In the genomic region with DNA sequence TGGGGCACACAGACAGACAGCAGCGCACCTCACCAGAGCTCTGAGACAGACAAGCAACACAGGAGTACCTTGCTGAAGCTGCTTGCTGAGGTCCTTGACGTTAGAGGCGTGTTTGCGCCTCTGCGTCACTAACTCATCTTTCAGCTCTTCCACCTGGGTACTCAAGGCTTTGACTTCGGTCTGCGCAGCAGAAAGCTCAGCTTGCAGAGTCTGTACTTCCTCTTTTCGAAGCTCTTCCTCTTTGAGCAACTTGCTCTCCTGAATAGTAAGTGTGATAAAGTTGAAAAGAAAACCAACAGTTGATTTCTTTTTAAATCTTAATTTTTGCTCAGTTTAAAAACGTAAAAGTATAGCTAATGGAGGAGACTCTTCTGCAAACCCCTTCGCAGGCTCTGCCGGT, we compare ENCODE assay signal across 1 mouse cellular context.
TF ChIP-seq lines count a peak whose summit lies in the region.

No protein-coding gene starts in this region.

TF ChIP-seq in MEL, 35 proteins besides CTCF, POLR2A, EP300 and RAD21 (continued from another document):
- TF ChIP-seq GATA1 (IDR thresholded peaks at IDR 0.05; ENCODE audit: low read depth, low read length) (peak; percentile 47), JUND (IDR thresholded peaks at IDR 0.05; ENCODE audit: low read depth, low read length) (no peak), TBP (IDR thresholded peaks at IDR 0.05; ENCODE audit: low read depth, low read length) (0 out of 2 replicates have a peak, but pooled peaks have one; percentile 26), MEF2A (IDR thresholded peaks at IDR 0.05; ENCODE audit: extremely low read depth, insufficient replicate concordance, low read depth, low read length, poor library complexity, severe bottlenecking) (no peak), MYC (IDR thresholded peaks at IDR 0.05; ENCODE audit: low read depth, low read length) (peak; percentile 83; the same call in 1 of the 2 replicates), NELFE (IDR thresholded peaks at IDR 0.05; ENCODE audit: low read depth, low read length) (no peak), RCOR1 (IDR thresholded peaks at IDR 0.05; ENCODE audit: low read depth, low read length) (peak; percentile 95), ETS1 (IDR thresholded peaks at IDR 0.05; ENCODE audit: low read depth, low read length) (peak; percentile 83), POLR2AphosphoS5 (IDR thresholded peaks at IDR 0.05; ENCODE audit: borderline replicate concordance, low read depth, low read length) (no peak), MYB (IDR thresholded peaks at IDR 0.05; ENCODE audit: low read depth, low read length) (no peak), ZKSCAN1 (IDR thresholded peaks at IDR 0.05; ENCODE audit: low read depth, low read length) (no peak), E2F4 (IDR thresholded peaks at IDR 0.05; ENCODE audit: borderline replicate concordance, low read depth, low read length) (no peak), KAT2A (conservative IDR thresholded peaks at IDR 0.05; ENCODE audit: low read depth, low read length) (no peak), ZNF384 (IDR thresholded peaks at IDR 0.05; ENCODE audit: low read depth, low read length) (no peak), POLR2AphosphoS2 (IDR thresholded peaks at IDR 0.05; ENCODE audit: low read length) (no peak), SIN3A (IDR thresholded peaks at IDR 0.05; ENCODE audit: low read length) (peak; percentile 75), CHD2 (IDR thresholded peaks at IDR 0.05; ENCODE audit: low read length) (no peak), ZMIZ1 (IDR thresholded peaks at IDR 0.05; ENCODE audit: low read depth, low read length) (0 out of 2 replicates have a peak, but pooled peaks have one; percentile 15), BHLHE40 (IDR thresholded peaks at IDR 0.05; ENCODE audit: borderline replicate concordance, low read depth, low read length) (peak; percentile 67; the same call in 1 of the 2 replicates), GABPA (IDR thresholded peaks at IDR 0.05; ENCODE audit: low read depth, low read length) (no peak)
